Mouse (Mus musculus): ENCODE data around the gene Siah1b. TPM values are rescaled to one million over a fixed set of nuclear protein-coding genes. Genes with fewer than 3 reads are reported as not detected.

Gene Siah1b
- total RNA-seq (2021) = 1 to 10 TPM; 6.7 to 6.8 TPM
- long read RNA-seq, experiment 1, transcript Siah1b-203 (4 exons, 803 nt) = major isoform, 5 of 6 reads
- long read RNA-seq, experiment 1, partial matches to known transcripts = 1 of 6 reads
- long read RNA-seq, experiment 1, other reads (novel, unspliced or antisense) = 0 of 6 reads
- long read RNA-seq, experiment 2, partial matches to known transcripts = 0 of 3 reads
- long read RNA-seq, experiment 2, other reads (novel, unspliced or antisense) = 1 of 3 reads

- DNase-seq = peak; percentile 91 to 93
Observed at GRCm38 (mm10) chrX:164076040-164076775, at the start of gene Siah1b. Siah1b (minus strand) TSS chrX:164076493.

GRCm38 (mm10) chrX:164123942-164124341, 47.6 kb upstream of the Siah1b start:
- no peak for DNase-seq

GRCm38 (mm10) chrX:164113744-164114143, 37.5 kb upstream of the Siah1b start:
- DNase-seq = no peak

GRCm38 (mm10) chrX:164111146-164111545, 34.9 kb upstream of the Siah1b start:
- no peak for DNase-seq

GRCm38 (mm10) chrX:164102656-164103055, 26.4 kb upstream of the Siah1b start:
- DNase-seq = no peak

GRCm38 (mm10) chrX:164102198-164102597, 25.9 kb upstream of the Siah1b start:
- DNase-seq = no peak

GRCm38 (mm10) chrX:164101483-164101882, 25.2 kb upstream of the Siah1b start:
- peak in 1 of 2 experiments; percentile 3 for DNase-seq

- DNase-seq = no peak
Observed at GRCm38 (mm10) chrX:164095838-164096237, 19.5 kb upstream of the Siah1b start.

- DNase-seq = no peak
Observed at GRCm38 (mm10) chrX:164093435-164093834, 17.1 kb upstream of the Siah1b start.

GRCm38 (mm10) chrX:164092300-164093169, 16.2 kb upstream of the Siah1b start:
- peak in 1 of 2 experiments; percentile 8 for DNase-seq

- no peak for DNase-seq
Observed at GRCm38 (mm10) chrX:164089916-164090315, 13.6 kb upstream of the Siah1b start.

- peak in 1 of 2 experiments; percentile 16 for DNase-seq
Observed at GRCm38 (mm10) chrX:164088582-164088981, 12.3 kb upstream of the Siah1b start, which contains the start of gene Cltrn. Cltrn (plus strand) TSS chrX:164088830.

GRCm38 (mm10) chrX:164082030-164082429, 5.7 kb upstream of the Siah1b start:
- no peak for DNase-seq

- DNase-seq = no peak
Observed at GRCm38 (mm10) chrX:164068968-164069367, 7.3 kb downstream of the Siah1b start.

GRCm38 (mm10) chrX:164066185-164066584, 10.1 kb downstream of the Siah1b start:
- peak; percentile 71 to 74 for DNase-seq

GRCm38 (mm10) chrX:164059070-164059469, 17.2 kb downstream of the Siah1b start:
- no peak for DNase-seq

- no peak for DNase-seq
Observed at GRCm38 (mm10) chrX:164058523-164058922, 17.8 kb downstream of the Siah1b start.

GRCm38 (mm10) chrX:164055726-164056125, 20.6 kb downstream of the Siah1b start:
- DNase-seq = no peak

GRCm38 (mm10) chrX:164046736-164047135, 29.6 kb downstream of the Siah1b start:
- no peak for DNase-seq

- DNase-seq = no peak
Observed at GRCm38 (mm10) chrX:164042069-164042468, 34.2 kb downstream of the Siah1b start.

- DNase-seq = no peak
Observed at GRCm38 (mm10) chrX:164038882-164039281, 37.4 kb downstream of the Siah1b start.

GRCm38 (mm10) chrX:164035931-164036330, 40.4 kb downstream of the Siah1b start:
- no peak for DNase-seq

- DNase-seq = no peak
Observed at GRCm38 (mm10) chrX:164035401-164035800, 40.9 kb downstream of the Siah1b start.

All from adrenal gland, postnatal 36 days (tissue).